In genomic region chr16:85231330-85231729, GRCm38 (mm10) we compare ENCODE assay signal across 24 mouse cellular contexts. TPM values are rescaled to one million over a fixed set of nuclear protein-coding genes. Genes with fewer than 3 reads are reported as not detected.
A peak's percentile ranks its signal among the peaks of the same experiment; 100 is the strongest.
DNase-seq lines count a peak whose midpoint lies in the region; ATAC-seq and TF ChIP-seq lines count a peak whose summit lies in the region.
"Had no signal": no experiment of that assay in that cellular context is flagged by ENCODE, and none has a peak within 500 bp of the region (broad histone marks: within the 10 kb centered on the region; RNA-seq: fewer than 3 reads in every experiment).

No protein-coding gene starts in this region.

- no peaks in the 10 kb centered on the region for H3K79me2 ChIP-seq in CH12.LX (replicated peaks; ENCODE audit: control insufficient read depth, extremely low read depth, insufficient read depth, poor library complexity, severe bottlenecking)

- TF ChIP-seq POLR2A in CH12.LX (IDR thresholded peaks at IDR 0.05; ENCODE audit: low read depth, low read length), result no peak

- no peaks in the 10 kb centered on the region for H3K4me1 ChIP-seq in embryonic facial prominence, embryonic 11.5 days (ENCODE audit: control insufficient read depth, insufficient read depth, low read length)
- H3K4me1 ChIP-seq in embryonic facial prominence, embryonic 10.5 days, result peaks cover 10% of the 10 kb centered on the region
- H3K4me1 ChIP-seq in CH12.LX (ENCODE audit: control insufficient read depth in 1 of 2, insufficient read depth in 2 of 2), result no peaks in the 10 kb centered on the region
- peaks cover 7% of the 10 kb centered on the region; the same call in 1 of the 2 replicates for H3K4me1 ChIP-seq in limb, embryonic 11.5 days (ENCODE audit: control insufficient read depth, insufficient read depth, low read length)
- H3K4me1 ChIP-seq in stomach, postnatal 0 days (replicated peaks; ENCODE audit: control insufficient read depth, insufficient read depth), result no peaks in the 10 kb centered on the region
- H3K4me1 ChIP-seq: embryonic facial prominence, embryonic 15.5 days; forebrain, embryonic 10.5 days; forebrain, embryonic 12.5 days had no signal

- TF ChIP-seq CTCF in CH12.LX (conservative IDR thresholded peaks at IDR 0.05 in 1 of 2, IDR thresholded peaks at IDR 0.05 in 1 of 2; ENCODE audit: low read depth in 2 of 2, low read length in 2 of 2), result no peak
- no peak for TF ChIP-seq CTCF in stomach, postnatal 0 days (IDR thresholded peaks at IDR 0.05; ENCODE audit: low read depth)

- WGBS in embryonic facial prominence, embryonic 11.5 days, result 50% methylated on average over 2 of the region's 2 CpGs
- 48% methylated on average over 2 of the region's 2 CpGs for WGBS in embryonic facial prominence, embryonic 10.5 days
- WGBS in limb, embryonic 11.5 days, result 43% methylated on average over 2 of the region's 2 CpGs
- 19% methylated on average over 2 of the region's 2 CpGs for WGBS in stomach, postnatal 0 days

- no peak for TF ChIP-seq EP300 in CH12.LX (IDR thresholded peaks at IDR 0.05; ENCODE audit: low read length)
- no peak for TF ChIP-seq EP300 in stomach, postnatal 0 days (optimal IDR thresholded peaks at IDR 0.05)

- no peak overlapping the region for H3K4me3 ChIP-seq in embryonic facial prominence, embryonic 11.5 days (ENCODE audit: low read depth, low read length)
- H3K4me3 ChIP-seq in embryonic facial prominence, embryonic 10.5 days, result no peak overlapping the region
- no peak overlapping the region for H3K4me3 ChIP-seq in CH12.LX (replicated peaks in 1 of 3; ENCODE audit: low read depth in 2 of 3, low read length in 2 of 3, poor library complexity in 1 of 3)
- H3K4me3 ChIP-seq in limb, embryonic 11.5 days (ENCODE audit: low read depth, low read length), result no peak overlapping the region
- H3K4me3 ChIP-seq in stomach, postnatal 0 days (ENCODE audit: low read depth, low read length), result no peak overlapping the region
- H3K4me3 ChIP-seq: embryonic facial prominence, embryonic 12.5 days; embryonic facial prominence, embryonic 15.5 days; erythroblast, embryonic 14.5 days; forebrain, embryonic 10.5 days; forebrain, embryonic 12.5 days had no signal

- dilution Hi-C loops in CH12.LX (cut with MboI; ENCODE audit: extremely low pct_ligation_motif_present, extremely low pct_unique_long_range_greater_than_20kb, low sequenced_read_pairs), result no loop called here

- no peaks in the 10 kb centered on the region for H3K36me3 ChIP-seq in embryonic facial prominence, embryonic 11.5 days (replicated peaks; ENCODE audit: control insufficient read depth, insufficient read depth, low read depth, low read length)
- no peaks in the 10 kb centered on the region for H3K36me3 ChIP-seq in embryonic facial prominence, embryonic 10.5 days (replicated peaks)
- no peaks in the 10 kb centered on the region for H3K36me3 ChIP-seq in CH12.LX (replicated peaks in 1 of 2; ENCODE audit: control insufficient read depth in 1 of 2, insufficient read depth in 1 of 2, low read length in 1 of 2)
- H3K36me3 ChIP-seq in limb, embryonic 11.5 days (ENCODE audit: control insufficient read depth, insufficient read depth, low read length), result no peaks in the 10 kb centered on the region
- no peaks in the 10 kb centered on the region for H3K36me3 ChIP-seq in stomach, postnatal 0 days (ENCODE audit: control insufficient read depth, insufficient read depth, low read length)
- H3K36me3 ChIP-seq: embryonic facial prominence, embryonic 12.5 days; embryonic facial prominence, embryonic 15.5 days; forebrain, embryonic 10.5 days; forebrain, embryonic 12.5 days had no signal

- DNase-seq in embryonic facial prominence, embryonic 11.5 days (ENCODE audit: low spot score), result peak; percentile 6
- no peak for DNase-seq in embryonic facial prominence, embryonic 10.5 days (ENCODE audit: low spot score)
- DNase-seq in CH12.LX (ENCODE audit: extremely low read depth), result no peak
- DNase-seq in forelimb bud, embryonic 11.5 days (ENCODE audit: low read depth, low spot score), result peak; percentile 29
- no peak for DNase-seq in limb, embryonic 11.5 days (ENCODE audit: low spot score)
- DNase-seq in stomach, postnatal 0 days (ENCODE audit: low spot score), result no peak
- DNase-seq in right cerebral cortex, postnatal 25 days, result no peak
- no peak for DNase-seq in thymus, postnatal 36 days
- DNase-seq: adrenal gland, adult 2 months; adrenal gland, postnatal 10 days; adrenal gland, postnatal 25 days; B cell, adult 2 months; cerebellum, adult 11 months; cerebellum, adult 18-20 months; cerebellum, adult 8-10 months; cerebellum, adult 9-11 months; cerebellum, postnatal 14 days had no signal

- in situ Hi-C loops in CH12.LX (cut with MboI; ENCODE audit: low pct_ligation_motif_present, low pct_unique_long_range_greater_than_20kb, low sequenced_read_pairs), result no loop called here

- H3K27me3 ChIP-seq in embryonic facial prominence, embryonic 11.5 days (ENCODE audit: control insufficient read depth, insufficient read depth, low read length), result no peaks in the 10 kb centered on the region
- no peaks in the 10 kb centered on the region for H3K27me3 ChIP-seq in embryonic facial prominence, embryonic 10.5 days (replicated peaks; ENCODE audit: low read depth, poor library complexity, severe bottlenecking)
- no peaks in the 10 kb centered on the region for H3K27me3 ChIP-seq in CH12.LX (replicated peaks)
- no peaks in the 10 kb centered on the region for H3K27me3 ChIP-seq in limb, embryonic 11.5 days (ENCODE audit: control insufficient read depth, insufficient read depth, low read length)
- H3K27me3 ChIP-seq in stomach, postnatal 0 days (ENCODE audit: control insufficient read depth, insufficient read depth, low read length), result no peaks in the 10 kb centered on the region
- H3K27me3 ChIP-seq: embryonic facial prominence, embryonic 12.5 days; embryonic facial prominence, embryonic 15.5 days; forebrain, embryonic 12.5 days had no signal

- no peak overlapping the region for H3K27ac ChIP-seq in embryonic facial prominence, embryonic 11.5 days (replicated peaks; ENCODE audit: low read depth, low read length)
- no peak overlapping the region for H3K27ac ChIP-seq in embryonic facial prominence, embryonic 10.5 days (replicated peaks)
- H3K27ac ChIP-seq in CH12.LX (ENCODE audit: insufficient read depth, low read depth), result no peak overlapping the region
- no peak overlapping the region for H3K27ac ChIP-seq in limb, embryonic 11.5 days (replicated peaks; ENCODE audit: low read depth, low read length)
- H3K27ac ChIP-seq in stomach, postnatal 0 days (replicated peaks), result no peak overlapping the region
- H3K27ac ChIP-seq: embryonic facial prominence, embryonic 15.5 days; forebrain, embryonic 10.5 days; forebrain, embryonic 12.5 days had no signal

- TF ChIP-seq RAD21 in CH12.LX (IDR thresholded peaks at IDR 0.05; ENCODE audit: low read depth, low read length), result no peak

- no peak overlapping the region for H3K4me2 ChIP-seq in embryonic facial prominence, embryonic 11.5 days (ENCODE audit: low read depth, low read length)
- H3K4me2 ChIP-seq in CH12.LX (ENCODE audit: insufficient read depth, low read depth, poor library complexity, severe bottlenecking), result 0 out of 2 replicates have a peak overlapping the region, but pooled peaks have one; percentile 12
- no peak overlapping the region for H3K4me2 ChIP-seq in limb, embryonic 11.5 days (ENCODE audit: low read depth, severe bottlenecking)
- no peak overlapping the region for H3K4me2 ChIP-seq in stomach, postnatal 0 days (replicated peaks; ENCODE audit: low read depth)
- H3K4me2 ChIP-seq: embryonic facial prominence, embryonic 12.5 days; embryonic facial prominence, embryonic 15.5 days; forebrain, embryonic 12.5 days had no signal

- H3K9ac ChIP-seq in embryonic facial prominence, embryonic 11.5 days (replicated peaks; ENCODE audit: low read length), result no peak overlapping the region
- no peak overlapping the region for H3K9ac ChIP-seq in CH12.LX (ENCODE audit: insufficient read depth, low read depth)
- H3K9ac ChIP-seq in limb, embryonic 11.5 days (ENCODE audit: low read length), result no peak overlapping the region
- no peak overlapping the region for H3K9ac ChIP-seq in stomach, postnatal 0 days (ENCODE audit: low read length)
- H3K9ac ChIP-seq: embryonic facial prominence, embryonic 12.5 days; embryonic facial prominence, embryonic 15.5 days; forebrain, embryonic 12.5 days had no signal

- no peak for ATAC-seq in embryonic facial prominence, embryonic 11.5 days (replicated peaks; ENCODE audit: insufficient number of reproducible peaks, low FRiP score, low TSS enrichment, low read depth)
- 0 out of 2 replicates have a peak, but pooled peaks have one; percentile 54 for ATAC-seq in limb, embryonic 11.5 days (ENCODE audit: insufficient number of reproducible peaks, low FRiP score, low TSS enrichment, low read depth)
- no peak for ATAC-seq in stomach, postnatal 0 days (ENCODE audit: low FRiP score, low TSS enrichment)
- ATAC-seq: CD4-positive, CD25-positive, alpha-beta regulatory T cell, adult 4 months had no signal

- no peaks in the 10 kb centered on the region for H3K9me3 ChIP-seq in embryonic facial prominence, embryonic 11.5 days (replicated peaks; ENCODE audit: control insufficient read depth, low read length)
- no peaks in the 10 kb centered on the region for H3K9me3 ChIP-seq in embryonic facial prominence, embryonic 10.5 days
- no peaks in the 10 kb centered on the region for H3K9me3 ChIP-seq in CH12.LX (replicated peaks; ENCODE audit: low read length)
- no peaks in the 10 kb centered on the region for H3K9me3 ChIP-seq in limb, embryonic 11.5 days (ENCODE audit: control insufficient read depth, low read length)
- no peaks in the 10 kb centered on the region for H3K9me3 ChIP-seq in stomach, postnatal 0 days (ENCODE audit: control insufficient read depth, low read length)
- H3K9me3 ChIP-seq: embryonic facial prominence, embryonic 12.5 days; embryonic facial prominence, embryonic 15.5 days; forebrain, embryonic 10.5 days; forebrain, embryonic 12.5 days had no signal

TF ChIP-seq in CH12.LX, 34 proteins besides CTCF, POLR2A, EP300 and RAD21 (continues in another document):
- TF ChIP-seq MEF2A (IDR thresholded peaks at IDR 0.05; ENCODE audit: borderline replicate concordance, low read depth, low read length), result no peak
- no peak for TF ChIP-seq KAT2A (IDR thresholded peaks at IDR 0.05; ENCODE audit: insufficient replicate concordance, low read length)
- no peak for TF ChIP-seq MYC (IDR thresholded peaks at IDR 0.05; ENCODE audit: low read depth, low read length)
- TF ChIP-seq MAZ (IDR thresholded peaks at IDR 0.05; ENCODE audit: low read depth, low read length), result no peak
- TF ChIP-seq ZKSCAN1 (IDR thresholded peaks at IDR 0.05; ENCODE audit: borderline replicate concordance, low read depth, low read length), result no peak
- TF ChIP-seq BHLHE40 (IDR thresholded peaks at IDR 0.05; ENCODE audit: low read depth, low read length), result no peak

RNA-seq across cellular contexts. Expression of gene App, which starts 57.8 kb away (rescaled TPM):
- polyA plus RNA-seq in embryonic facial prominence, embryonic 11.5 days (2014; fragmentation: Nextera tagmentation; extraction: Ambion mirVana), result 146 and 157 TPM in 2 replicates
- 116 TPM in 2 replicates for polyA plus RNA-seq in embryonic facial prominence, embryonic 10.5 days (2016; fragmentation: Nextera tagmentation; extraction: Ambion mirVana)
- total RNA-seq in CH12.LX (2012; rRNA removed) (54.1 and 99.2 TPM in 2 replicates), CH12.LX (2014; rRNA removed) (31.1 and 35.5 TPM in 2 replicates)
- 81.4 and 84.1 TPM in 2 replicates for polyA plus RNA-seq in CH12.LX (2012; ENCODE audit: insufficient read length, low read depth)
- polyA plus RNA-seq in limb, embryonic 11.5 days (2014; fragmentation: Nextera tagmentation; extraction: Ambion mirVana), result 93.6 and 98.4 TPM in 2 replicates
- polyA plus RNA-seq in stomach, postnatal 0 days (2015; fragmentation: Nextera tagmentation; extraction: Ambion mirVana), result 156 and 159 TPM in 2 replicates
- total RNA-seq: MEL had no signal

Comparison
In these comparisons a context has a peak if more than half of its experiments do, and no peak if none do; other contexts are left out.
1. DNase-seq: peak in embryonic facial prominence, embryonic 11.5 days (single experiment) and forelimb bud, embryonic 11.5 days (single experiment); none in embryonic facial prominence, embryonic 10.5 days (single experiment), CH12.LX (single experiment), limb, embryonic 11.5 days (single experiment), stomach, postnatal 0 days (single experiment), right cerebral cortex, postnatal 25 days (single experiment) and thymus, postnatal 36 days (0 of 2).